Mouse (Mus musculus) urinary bladder, adult 2 months (tissue): ENCODE measurements around the gene Rara. TPM values are rescaled to one million over a fixed set of nuclear protein-coding genes. Genes with fewer than 3 reads are reported as not detected.
"Not testable (repeated sequence)": the region's sequence is repeated elsewhere in the genome, so short reads cannot be mapped to it uniquely, and the experiment has no call there.

Source experiments
- DNase-seq: peaks from one replicate; pipeline ENCODE4 v3.0.0; 2022; ENCODE audit warnings: low spot score
- polyA plus RNA-seq: library from polyadenylated mRNA; depleted of rRNA; stranded (reverse); fragments of >200 nt; gene quantifications from 2 replicates; pipeline ENCODE4 v1.2.3, GENCODE M21; 2012

The Rara gene
- polyA plus RNA-seq, 1 experiment = 8.5 TPM

DNA sequence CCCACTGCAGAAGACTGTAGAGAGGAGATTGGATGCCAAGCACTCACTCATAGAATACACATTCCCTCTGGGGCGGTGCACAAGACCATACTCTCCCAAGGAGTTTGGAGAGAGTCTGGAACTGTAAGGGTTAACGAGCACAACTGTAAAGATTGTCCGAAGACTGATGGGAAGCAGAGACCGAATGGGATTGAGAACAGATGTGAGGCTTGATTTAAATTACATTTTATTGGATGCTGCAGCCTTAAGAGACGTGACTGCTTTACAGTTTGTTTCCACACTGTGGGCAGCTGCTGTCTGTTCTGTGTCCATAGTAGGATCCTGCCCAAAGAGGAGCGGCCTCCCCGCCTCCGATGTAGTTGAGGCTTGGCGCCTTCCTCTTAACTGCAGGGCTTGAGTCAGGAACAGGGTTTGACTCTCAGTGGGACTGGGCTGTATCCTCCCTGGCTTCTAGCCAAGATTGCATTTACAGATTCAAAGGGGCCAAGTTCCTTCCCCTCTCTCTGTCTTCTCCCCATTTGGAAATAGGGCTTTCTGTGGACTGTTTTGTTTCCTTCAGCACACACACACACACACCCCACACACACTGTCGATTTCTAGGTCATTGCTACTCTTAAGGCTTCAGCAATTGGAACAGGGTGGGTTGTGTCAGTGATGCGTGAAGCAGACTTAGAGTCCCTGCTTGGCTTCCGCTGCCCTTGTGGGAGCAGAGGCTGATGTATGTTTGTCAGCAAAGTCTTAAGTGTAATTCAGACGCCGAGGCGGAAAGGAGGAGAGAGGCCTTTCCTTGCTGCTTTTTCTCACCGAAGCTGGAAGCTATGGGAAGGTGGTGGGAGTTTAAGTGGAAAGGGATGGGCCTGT, 4.5 kb upstream of the Rara start:
- DNase-seq = not testable (repeated sequence)

DNA sequence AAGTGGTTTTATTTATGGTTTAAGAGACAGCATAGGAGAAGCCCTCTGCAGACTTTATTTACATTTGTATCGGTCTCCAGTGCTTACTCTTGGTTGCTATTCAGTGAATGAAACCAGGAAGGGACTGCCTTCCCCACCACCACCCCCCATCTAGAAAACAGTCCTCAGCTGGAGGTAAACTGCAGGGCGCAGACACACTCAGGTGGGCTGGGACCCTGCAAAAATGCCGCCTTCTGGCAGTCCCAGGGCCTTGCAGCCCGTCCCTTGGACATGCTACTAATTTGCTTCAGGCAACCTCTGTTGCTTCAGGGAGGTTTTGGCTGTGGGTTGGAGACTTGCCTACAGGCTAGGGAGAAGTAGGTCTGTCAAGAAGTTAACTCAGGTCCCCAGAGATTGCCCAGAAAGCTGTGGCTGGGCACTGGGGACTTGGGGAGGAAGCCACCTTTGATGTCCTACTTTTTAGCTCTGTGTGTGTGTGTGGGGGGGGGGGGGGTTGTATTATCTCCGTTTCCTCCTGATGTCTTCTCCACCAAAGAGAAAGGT, 2.9 kb upstream of the Rara start:
- no peak for DNase-seq

DNA sequence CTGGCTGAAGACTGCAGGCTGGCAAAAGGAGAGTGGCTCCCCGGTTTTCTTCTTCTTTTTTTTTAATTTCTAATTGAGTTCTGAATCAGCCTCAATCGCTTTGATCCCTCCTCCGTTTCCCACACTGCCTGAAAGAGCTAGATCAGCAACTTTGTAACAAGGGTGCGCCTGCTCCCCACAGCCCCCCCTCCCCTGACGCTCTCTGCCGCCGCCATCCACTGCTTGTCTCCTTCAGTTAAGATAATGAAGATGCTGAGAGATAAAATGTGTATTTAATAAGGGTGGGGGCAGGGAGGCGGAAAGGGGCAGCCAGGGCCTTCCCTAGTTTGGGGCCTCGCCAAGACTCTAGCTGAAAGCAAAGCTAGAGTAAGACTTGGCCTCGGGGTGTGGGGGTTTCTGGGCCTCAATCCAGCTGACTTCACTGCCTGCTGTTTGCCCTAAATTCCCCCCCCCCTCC, 2.3 kb upstream of the Rara start:
- no peak for DNase-seq

DNA sequence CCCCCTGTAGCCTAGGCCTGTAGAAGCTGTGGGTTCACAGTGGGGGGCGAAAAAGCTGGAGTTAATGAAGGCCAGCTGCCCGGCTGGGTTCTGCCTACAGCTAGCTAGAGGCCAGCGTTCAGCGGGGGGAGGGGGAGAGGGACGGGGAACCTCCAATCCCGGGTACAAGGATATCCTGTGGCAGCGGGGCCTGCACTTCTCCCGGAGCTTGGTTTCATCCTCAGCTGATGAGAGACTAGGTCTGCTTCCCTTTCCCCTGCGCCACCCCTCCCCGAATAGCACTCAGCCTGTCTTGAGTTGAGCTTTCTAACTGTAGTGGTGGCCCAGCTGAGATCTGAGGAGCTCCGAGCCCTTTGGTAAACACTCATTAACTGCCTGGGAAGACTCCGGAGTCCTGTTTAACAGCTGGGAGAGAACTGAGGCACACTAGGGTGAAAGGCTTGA, 1.7 kb upstream of the Rara start:
- no peak for DNase-seq

DNA sequence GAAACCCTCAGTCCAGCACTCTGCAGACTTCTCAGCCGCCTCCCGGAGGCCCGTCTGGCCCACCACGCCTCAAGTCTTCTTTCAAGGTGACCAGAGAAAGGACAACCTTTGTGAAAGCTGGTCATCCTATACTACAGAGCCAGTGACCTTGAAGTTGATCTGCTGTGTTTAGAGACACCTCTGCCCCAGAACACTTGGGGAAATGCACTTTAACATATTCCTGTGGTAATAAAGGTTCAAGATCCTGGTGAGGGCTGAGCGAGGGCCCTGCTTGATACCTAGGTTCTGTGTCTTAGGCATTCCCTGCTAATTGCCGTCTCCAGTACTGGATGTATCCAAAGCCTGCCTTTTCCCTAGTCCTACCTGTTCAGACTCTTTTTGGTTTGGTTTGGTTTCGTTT, 1.1 kb upstream of the Rara start:
- no peak for DNase-seq

DNA sequence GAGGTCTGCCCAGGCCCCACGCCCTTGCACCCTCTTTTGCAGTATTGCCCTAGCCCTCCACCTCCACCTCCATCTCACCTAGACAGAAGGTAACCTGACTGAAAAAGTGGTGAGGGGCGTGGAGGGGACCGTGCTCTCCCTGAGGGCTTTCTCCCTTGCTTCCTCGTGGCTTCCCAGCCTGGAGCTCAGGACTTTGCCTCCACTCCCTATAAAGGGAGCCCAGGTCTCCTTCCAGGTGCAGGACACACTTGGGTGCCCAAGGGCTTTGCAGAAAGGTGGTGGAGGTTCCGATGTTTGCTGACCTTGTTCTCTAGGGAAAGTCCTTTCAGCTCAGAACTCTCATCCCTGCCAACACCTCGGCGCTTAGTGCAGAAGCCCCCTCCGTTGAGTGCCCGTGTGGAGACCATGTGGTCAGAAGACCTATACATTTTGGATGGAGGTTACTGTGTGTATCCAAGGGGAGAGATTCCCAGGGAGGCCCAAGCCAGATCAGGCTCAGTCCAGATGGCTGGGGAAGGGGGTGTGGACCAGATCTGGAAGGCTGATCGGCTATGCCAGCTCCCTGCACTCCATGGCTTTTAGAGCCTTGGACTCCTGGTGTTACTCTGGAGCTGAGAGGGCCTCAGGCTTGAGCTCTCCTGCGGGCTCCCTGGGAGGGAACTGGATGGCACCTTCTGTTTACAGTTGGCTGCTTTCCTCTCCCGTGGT, 722 bp downstream of the Rara start:
- DNase-seq = no peak

DNA sequence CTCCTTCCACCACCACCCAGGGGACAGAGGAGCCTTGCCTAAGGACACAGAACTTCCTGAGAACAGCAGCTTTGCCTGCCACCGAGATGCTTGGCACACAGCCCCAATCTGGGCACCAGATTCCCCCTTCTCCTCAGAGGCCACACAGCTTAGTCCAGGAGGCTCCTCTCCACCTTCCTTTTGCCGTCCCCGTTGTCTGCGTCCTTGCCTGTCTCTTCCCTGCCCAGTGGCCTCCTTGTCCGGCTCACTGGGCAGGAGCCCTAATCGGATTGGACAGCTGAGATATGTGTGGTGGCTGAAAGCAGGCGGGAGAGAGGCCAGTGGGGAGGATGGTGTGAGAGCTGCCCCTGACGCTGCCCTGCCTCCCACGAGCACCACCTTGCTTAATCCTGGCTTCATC, 1.9 kb downstream of the Rara start:
- DNase-seq = no peak

DNA sequence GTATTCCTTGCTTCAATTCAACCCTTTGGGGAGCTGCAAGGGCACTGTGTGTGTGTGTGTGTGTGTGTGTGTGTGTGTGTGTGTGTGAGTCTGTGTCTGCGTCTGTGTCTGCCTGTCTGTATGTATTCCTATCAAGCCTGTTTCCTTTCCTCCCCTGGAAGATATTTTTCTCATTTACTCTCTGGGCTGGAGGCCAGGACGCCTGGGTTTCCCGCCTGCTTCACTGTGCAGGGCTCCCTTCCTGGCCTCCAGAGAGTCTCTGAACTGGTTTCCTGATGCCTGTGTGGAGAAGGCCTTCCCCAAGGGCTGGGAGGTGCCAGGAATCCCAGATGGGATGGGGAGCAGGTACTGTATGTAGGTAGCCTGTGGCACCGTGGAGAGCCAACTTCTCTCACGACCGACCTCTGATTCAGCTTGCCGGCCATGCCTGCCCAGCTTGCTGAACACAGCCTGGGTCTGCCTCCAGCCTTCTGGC, 2.5 kb downstream of the Rara start:
- DNase-seq = no peak

DNA sequence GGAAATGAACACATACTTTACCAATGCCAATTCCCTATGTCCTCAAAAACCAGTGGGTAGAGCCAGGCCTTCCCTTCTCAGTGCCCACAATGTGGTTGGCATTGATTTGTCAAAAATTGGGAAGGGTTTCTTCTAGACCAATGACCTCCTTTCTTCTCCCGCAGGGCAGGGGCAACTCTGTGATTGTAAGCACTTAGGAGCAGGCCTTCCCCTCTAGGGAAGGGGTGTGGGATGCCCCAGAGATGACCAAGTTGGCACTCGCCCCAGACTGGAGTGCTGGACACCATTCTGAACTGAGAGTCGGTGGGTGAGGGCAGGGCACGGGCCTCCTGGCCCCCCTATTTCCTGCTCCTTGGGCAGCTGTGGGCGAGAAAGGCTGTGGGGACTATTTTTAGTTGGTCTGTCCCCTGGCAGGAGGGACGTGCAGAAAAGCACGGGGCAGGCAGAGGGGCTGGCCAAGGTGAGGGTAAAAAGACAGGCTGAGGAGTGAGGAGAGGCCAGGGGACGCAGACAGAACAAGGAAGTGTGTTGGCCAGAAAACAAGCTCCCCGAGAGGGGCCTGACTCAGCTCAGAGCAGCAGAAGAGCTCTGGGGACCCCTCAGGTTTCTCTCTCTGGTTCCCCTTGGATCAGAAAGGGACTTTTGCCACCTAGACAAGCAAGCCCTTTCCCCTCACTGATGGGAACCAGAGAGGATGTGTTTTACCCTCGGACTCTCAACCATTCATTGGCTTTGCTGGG, 3.3 kb downstream of the Rara start:
- DNase-seq = no peak

DNA sequence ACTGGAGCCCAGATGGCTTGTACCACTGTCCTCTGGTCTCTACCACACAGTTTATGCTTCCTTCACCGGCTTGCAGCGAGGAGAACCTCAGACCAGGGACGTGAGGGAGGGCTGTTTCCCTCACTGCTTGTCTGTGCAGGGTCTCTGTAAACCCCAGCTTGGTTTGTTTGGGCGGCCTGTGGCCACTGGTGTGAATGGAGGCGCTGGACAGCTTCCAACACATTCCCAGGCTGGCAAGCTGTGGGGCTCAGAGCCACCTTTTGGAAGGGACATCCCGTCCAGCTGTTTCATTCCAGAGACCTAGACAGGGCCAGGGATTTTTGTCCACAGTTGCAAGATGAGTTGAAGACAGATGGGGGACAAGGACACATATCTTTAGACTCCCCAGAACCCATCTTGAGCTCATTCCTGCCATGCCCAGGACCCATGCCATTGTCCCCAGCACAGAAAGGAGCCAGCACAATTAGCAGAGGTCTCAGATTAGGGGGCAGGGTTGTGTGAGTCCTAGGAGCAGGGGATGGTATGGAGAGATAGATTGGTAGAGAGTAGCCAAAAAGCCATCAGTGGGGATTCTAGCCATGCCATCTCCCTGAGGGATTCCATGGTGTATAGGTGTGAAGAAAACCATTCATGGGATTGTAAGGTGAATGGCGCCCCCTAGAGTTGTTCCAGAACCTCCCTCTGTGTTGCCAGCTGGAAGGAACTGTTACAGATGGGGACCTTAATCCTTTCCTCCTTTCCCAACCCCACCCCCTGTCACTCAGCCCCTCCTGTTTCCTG, 4.1 kb downstream of the Rara start:
- no peak for DNase-seq

DNA sequence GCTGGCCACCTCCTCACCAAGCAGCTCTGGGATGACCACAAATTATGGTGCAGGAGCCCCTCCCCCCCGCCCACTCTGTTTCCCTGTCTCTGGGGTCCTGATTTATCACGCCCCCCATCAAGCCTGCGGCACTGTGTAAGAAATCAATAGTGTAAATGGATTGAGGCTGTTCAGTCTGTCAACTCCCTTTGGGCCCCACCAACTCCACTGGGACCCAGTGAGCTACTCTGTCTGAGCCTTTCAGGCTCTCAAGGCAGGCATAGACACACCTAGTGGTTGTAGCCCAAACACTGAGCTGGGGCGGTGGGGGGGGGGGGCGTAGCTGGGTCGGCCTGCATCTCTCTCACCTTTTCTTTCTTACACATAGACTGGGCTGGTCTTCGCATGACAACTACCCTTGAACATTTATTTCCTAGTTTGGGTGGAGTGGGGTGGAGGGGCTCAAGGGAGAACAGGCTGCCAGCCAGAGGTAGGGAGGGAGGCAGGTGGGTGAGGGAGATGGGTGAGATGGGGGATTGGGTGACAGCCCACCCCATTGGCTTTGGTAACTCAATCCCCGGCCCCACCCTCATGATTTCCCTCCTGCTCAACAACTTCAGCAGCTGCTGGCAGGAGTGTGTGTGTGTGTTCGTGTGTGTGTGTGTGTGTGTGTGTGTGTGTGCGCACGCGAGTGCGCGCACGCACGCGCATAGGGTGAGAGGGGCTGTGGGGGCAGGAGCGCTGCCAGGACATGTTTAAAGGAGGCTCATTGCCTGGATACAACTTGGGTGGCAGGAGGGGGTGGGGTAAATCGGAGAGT, 4.9 kb downstream of the Rara start:
- DNase-seq = peak; percentile 16

DNA sequence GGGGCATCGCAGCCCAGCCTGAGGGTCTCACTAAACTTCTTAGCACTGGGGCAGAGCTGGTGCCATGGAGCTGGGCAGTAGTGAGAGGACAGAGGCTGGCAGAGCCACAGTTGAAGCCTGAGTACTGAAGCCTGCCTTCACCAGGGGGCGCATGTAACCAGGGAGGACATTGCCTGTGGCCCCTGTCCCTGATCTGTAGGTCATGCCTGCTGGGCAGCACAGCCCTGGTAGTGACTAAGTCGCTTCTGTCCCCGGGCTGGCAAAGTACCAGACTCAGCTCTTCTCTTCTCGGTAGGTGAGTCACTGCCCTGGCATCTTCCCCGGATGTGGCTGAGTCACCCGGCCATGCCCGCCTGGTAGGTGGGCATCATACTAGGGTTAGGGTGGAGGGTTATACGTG, 5.5 kb downstream of the Rara start:
- peak; percentile 62 for DNase-seq

DNA sequence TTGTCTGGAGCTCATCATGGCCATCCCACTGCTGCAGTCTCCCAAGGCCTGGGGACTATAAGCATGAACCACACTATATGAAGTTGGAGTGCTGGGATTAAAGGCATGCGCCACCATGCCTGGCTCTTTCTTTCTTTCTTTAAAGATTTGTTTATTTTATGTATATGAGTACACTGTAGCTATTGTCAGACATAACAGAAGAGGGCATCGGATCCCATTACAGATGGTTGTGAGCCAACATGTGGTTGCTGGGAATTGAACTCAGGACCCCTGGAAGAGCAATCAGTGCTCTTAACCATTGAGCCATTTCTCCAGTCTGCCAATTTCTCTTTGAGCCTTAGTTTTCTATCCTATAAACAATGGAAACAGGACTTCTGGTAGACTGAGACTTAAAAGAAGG, 6.2 kb downstream of the Rara start:
- not testable (repeated sequence) for DNase-seq

DNA sequence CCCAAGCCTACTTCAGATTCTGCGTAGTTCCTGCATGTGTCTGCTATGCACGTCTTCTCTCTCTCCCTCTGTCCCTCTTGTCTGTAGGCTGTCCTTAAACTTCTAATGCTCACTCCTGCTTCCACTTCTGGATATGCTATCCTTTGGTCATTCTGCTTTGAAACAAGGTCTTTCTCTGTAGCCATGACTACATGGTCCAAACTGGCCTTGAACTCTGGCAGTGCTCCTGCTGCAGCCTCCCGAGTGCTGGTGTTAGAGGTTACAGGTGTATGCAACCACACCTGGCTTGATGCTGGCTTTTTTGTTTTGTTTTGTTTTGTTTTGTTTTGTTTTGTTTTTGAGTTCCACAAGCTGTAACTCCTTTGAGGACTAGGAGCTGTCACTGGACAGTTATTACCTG, 6.7 kb downstream of the Rara start:
- no peak for DNase-seq

DNA sequence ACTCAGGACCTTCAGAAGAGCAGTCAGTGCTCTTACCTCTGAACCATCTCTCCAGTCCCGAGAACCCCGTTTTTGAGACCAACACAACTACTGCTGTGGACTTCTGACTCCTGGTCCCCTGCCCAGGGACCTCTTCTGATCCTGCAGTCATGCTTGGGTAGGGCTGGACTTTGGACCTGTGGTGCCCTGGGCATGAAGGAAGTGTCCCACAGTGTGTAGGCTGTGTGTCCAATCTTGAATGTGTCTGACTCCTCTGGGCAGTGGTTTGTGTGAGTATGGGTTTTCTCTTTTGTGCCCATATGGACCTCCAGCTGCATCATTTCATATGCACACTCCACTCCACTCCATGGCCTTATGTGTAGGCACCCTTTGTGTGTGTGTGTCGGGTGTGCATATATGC, 7.5 kb downstream of the Rara start:
- no peak for DNase-seq

DNA sequence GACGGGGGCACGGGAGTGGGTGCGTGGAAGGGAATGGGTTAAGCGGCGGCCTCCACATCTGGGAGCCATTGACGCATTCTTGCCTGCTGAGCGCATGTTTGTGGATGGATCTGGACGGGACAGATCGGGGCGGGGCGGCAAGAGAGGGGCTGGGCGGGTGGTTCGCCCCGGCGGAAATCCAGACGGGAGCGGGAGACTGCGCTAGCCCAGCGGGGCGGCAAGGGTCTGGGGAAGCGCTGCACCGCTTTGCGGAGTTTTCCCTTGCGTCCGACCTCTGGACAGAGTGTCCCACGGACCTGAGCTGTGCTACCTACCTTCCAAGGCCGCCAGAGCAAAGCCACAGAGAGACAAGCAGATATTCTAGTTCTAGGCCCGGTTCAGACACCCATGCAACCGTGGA, 8.6 kb downstream of the Rara start:
- peak; percentile 59 for DNase-seq

DNA sequence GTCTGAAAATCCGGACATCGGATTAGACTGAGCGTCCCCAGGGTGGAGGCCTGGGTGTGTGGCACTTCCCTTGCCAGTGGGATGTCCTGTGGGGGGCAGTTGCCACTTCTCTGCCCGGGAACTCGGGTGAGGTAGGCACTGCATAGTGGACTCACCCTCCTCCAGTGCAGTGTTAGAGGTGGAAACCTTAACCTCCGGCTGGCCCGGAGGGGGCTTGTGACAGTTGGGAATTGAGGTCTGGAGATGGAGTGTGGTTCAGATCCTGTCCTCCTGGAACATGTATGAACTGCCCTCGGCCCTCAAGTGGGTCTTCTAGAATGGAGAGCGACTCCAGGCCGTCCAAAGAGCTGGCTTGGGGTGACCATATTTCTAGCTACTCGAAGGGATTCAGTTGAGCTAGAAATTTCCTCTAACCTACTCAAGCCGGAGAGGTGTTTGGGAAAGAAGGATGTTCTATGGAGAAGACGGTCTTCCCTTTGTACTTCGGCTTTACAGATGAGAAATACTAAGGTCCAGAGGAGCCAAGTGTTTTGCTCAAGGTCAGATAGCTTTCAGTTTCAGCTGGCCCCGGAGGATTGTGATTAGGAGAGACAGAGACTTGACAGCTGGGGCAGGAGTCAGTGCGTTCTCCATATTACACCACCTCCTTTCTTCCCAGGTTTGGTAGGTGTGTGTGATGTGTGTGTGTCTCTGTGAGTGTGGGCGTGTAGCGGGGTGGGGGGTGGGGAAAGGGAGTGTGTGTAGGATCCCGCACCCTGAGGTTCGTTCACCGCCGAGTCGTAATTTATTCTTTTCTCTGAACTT, 9.2 kb downstream of the Rara start:
- DNase-seq = no peak

DNA sequence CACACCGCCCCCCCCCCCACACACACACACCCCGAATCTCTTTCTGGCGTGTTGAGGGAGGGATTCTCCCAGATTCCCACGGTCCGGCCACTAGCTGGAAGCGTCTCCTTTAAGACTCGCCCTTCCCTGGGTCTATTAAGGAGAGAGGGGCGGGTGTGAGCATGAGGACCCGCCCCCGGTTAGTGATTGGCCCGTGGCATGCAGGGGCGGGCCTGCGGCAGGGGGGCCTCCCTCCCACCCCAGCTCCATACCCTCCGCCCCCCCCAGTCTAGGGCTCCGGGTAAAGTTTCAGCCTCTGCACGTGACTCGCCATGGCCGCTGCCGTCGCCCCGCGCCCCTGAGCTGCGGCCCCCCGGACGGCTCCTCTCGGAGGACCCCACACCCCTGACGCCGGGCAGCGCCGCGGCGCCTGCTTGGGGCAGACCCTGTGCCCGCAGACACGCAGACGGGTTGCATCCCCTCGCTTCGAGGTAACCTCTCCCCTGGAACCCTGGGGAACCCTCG, 9.8 kb downstream of the Rara start:
- peak; percentile 77 for DNase-seq
